Comparison of ENCODE assay signal across 9 mouse cellular contexts in the genomic region with DNA sequence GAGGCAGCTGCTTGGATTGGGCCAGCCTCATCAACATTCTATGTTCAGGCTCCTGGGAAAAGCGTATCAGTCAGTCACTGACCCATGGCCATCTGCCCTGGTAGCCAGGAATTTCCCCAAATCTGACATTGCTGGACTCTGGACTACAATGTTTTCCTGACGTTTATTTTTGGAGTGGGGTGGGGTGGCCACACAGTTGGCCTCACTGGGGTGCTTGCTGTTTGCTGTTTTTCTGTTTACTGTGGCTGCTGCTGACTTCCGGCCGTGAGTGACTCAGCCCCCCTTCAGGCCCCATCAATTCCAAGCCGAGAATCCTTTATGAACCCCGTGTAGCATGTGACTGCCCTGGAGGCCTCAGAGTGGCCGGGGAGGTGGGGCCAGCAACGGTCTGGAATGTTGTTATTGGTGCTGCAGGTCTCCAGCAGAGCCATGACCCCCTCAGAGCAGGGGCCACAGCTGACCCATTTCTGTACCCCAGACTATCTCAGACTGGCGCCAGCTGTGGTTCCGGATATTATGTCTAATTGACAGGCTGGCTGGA. TPM values are rescaled to one million over a fixed set of nuclear protein-coding genes. Genes with fewer than 3 reads are reported as not detected.
DNase-seq lines count a peak whose midpoint lies in the region; ATAC-seq and TF ChIP-seq lines count a peak whose summit lies in the region.
"Had no signal": no experiment of that assay in that cellular context is flagged by ENCODE, and none has a peak within 500 bp of the region (broad histone marks: within the 10 kb centered on the region; RNA-seq: fewer than 3 reads in every experiment).

No protein-coding gene starts in this region.

- 28% methylated on average over 10 of the region's 10 CpGs for whole genome bisulfite sequencing in heart, postnatal 0 days
- WGBS in limb, embryonic 13.5 days = 28% methylated on average over 10 of the region's 10 CpGs
- WGBS in small intestine, adult 2 months = 34% methylated on average over 10 of the region's 10 CpGs

- no peaks in the 10 kb centered on the region for H3K36me3 ChIP-seq in heart, postnatal 0 days (replicated peaks; ENCODE audit: control insufficient read depth, insufficient read depth, low read length)
- no peaks in the 10 kb centered on the region for H3K36me3 ChIP-seq in limb, embryonic 13.5 days
- no peaks in the 10 kb centered on the region for H3K36me3 ChIP-seq in small intestine, adult 2 months (ENCODE audit: control insufficient read depth, insufficient read depth, low read length)

- peak overlapping the region; percentile 66 for H3K27ac ChIP-seq in heart, postnatal 0 days (ENCODE audit: low read depth)
- no peak overlapping the region for H3K27ac ChIP-seq in limb, embryonic 13.5 days
- H3K27ac ChIP-seq in small intestine, adult 2 months (ENCODE audit: insufficient read depth, low read depth, low read length) = peak overlapping the region; percentile 98

- H3K4me3 ChIP-seq in heart, postnatal 0 days (ENCODE audit: low read depth, low read length) = no peak overlapping the region
- H3K4me3 ChIP-seq in limb, embryonic 13.5 days = no peak overlapping the region
- no peak overlapping the region for H3K4me3 ChIP-seq in small intestine, adult 2 months (ENCODE audit: low read depth, low read length)

- H3K9me3 ChIP-seq in heart, postnatal 0 days (replicated peaks; ENCODE audit: control insufficient read depth, low read length) = no peaks in the 10 kb centered on the region
- no peaks in the 10 kb centered on the region for H3K9me3 ChIP-seq in limb, embryonic 13.5 days

- no peak for ATAC-seq in CD4-positive, CD25-positive, alpha-beta regulatory T cell, adult 4 months
- peak; percentile 54 for ATAC-seq in heart, postnatal 0 days (ENCODE audit: insufficient read depth, low read depth)
- ATAC-seq in limb, embryonic 13.5 days (ENCODE audit: low FRiP score, low read depth) = peak; percentile 28; the same call in 1 of the 2 replicates
- no peak for ATAC-seq in granulocyte monocyte progenitor cell, adult 5-6 weeks (replicated peaks; ENCODE audit: poor library complexity, severe bottlenecking)

- intact Hi-C loops in gastrocnemius, postnatal 36 days (cut with DNase I) = no loop called here

- H3K27me3 ChIP-seq in heart, postnatal 0 days (ENCODE audit: control insufficient read depth, insufficient read depth, low read length) = no peaks in the 10 kb centered on the region
- H3K27me3 ChIP-seq in limb, embryonic 13.5 days = no peaks in the 10 kb centered on the region
- no peaks in the 10 kb centered on the region for H3K27me3 ChIP-seq in small intestine, adult 2 months (ENCODE audit: control insufficient read depth, insufficient read depth, low read length)

- no peak overlapping the region for H3K9ac ChIP-seq in heart, postnatal 0 days (replicated peaks; ENCODE audit: low read depth, low read length)
- H3K9ac ChIP-seq in limb, embryonic 13.5 days = no peak overlapping the region

- no peak overlapping the region for H3K4me2 ChIP-seq in heart, postnatal 0 days (ENCODE audit: low read depth, low read length)
- H3K4me2 ChIP-seq in limb, embryonic 13.5 days (replicated peaks) = peak overlapping the region; percentile 19

- TF ChIP-seq POLR2A in small intestine, adult 2 months (IDR thresholded peaks at IDR 0.05; ENCODE audit: low read depth, low read length) = no peak

- peak; percentile 8 for DNase-seq in CD4-positive, CD25-positive, alpha-beta regulatory T cell, adult 2 months (ENCODE audit: low read depth, low spot score)
- peak; percentile 88 for DNase-seq in adipocyte (ENCODE audit: low spot score)
- DNase-seq in heart, postnatal 0 days (ENCODE audit: low spot score) = peak; percentile 19
- DNase-seq in gastrocnemius, postnatal 36 days = no peak

- TF ChIP-seq EP300 in heart, postnatal 0 days (IDR thresholded peaks at IDR 0.05; ENCODE audit: low read depth) = no peak

- no peak for TF ChIP-seq CTCF in heart, postnatal 0 days (IDR thresholded peaks at IDR 0.05; ENCODE audit: low read depth)
- TF ChIP-seq CTCF in small intestine, adult 2 months (IDR thresholded peaks at IDR 0.05; ENCODE audit: extremely low read depth, insufficient read length, insufficient replicate concordance, low read depth, low read length) = peak; percentile 47; the same call in 1 of the 2 replicates

- H3K4me1 ChIP-seq in heart, postnatal 0 days (ENCODE audit: control insufficient read depth, insufficient read depth) = peaks cover 24% of the 10 kb centered on the region; the same call in 1 of the 2 replicates
- H3K4me1 ChIP-seq in limb, embryonic 13.5 days = peaks cover 45% of the 10 kb centered on the region
- H3K4me1 ChIP-seq in small intestine, adult 2 months (ENCODE audit: control insufficient read depth, insufficient read depth, insufficient read length, low read length) = peaks cover 17% of the 10 kb centered on the region

RNA-seq across cellular contexts. Expression of gene Rhod, which starts 2.5 kb away (rescaled TPM):
- polyA plus RNA-seq in CD4-positive, CD25-positive, alpha-beta regulatory T cell, adult 4 months (2017; shearing (Covaris generic)) = 1 to 10 TPM; 2.6 to 3.2 TPM
- total RNA-seq in heart, postnatal 0 days (2014; rRNA removed; ENCODE audit: low replicate concordance) = 24.3 and 35.0 TPM in 2 replicates
- 16.0 and 18.4 TPM in 2 replicates for polyA plus RNA-seq in heart, postnatal 0 days (2015; fragmentation: Nextera tagmentation; extraction: Ambion mirVana)
- 51.2 and 53.9 TPM in 2 replicates for polyA plus RNA-seq in limb, embryonic 13.5 days (2015; fragmentation: Nextera tagmentation; extraction: Ambion mirVana)
- polyA plus RNA-seq in small intestine, adult 2 months (2012; rRNA removed) = 56.0 and 168 TPM in 2 replicates
- under 1 TPM; 0.39 to 0.69 TPM for total RNA-seq in gastrocnemius, postnatal 36 days (2021)
- total RNA-seq in granulocyte monocyte progenitor cell, adult 5-6 weeks (2014; fragmentation: Nextera tagmentation) = 0.28 TPM in 1 of 2 replicates, not detected in the other
- total RNA-seq in granulocyte monocyte progenitor cell, adult 5-6 weeks (2017) = not detected in 2 replicates

RNA-seq across cellular contexts. Expression of gene Syt12, which starts 35.6 kb away (rescaled TPM):
- not detected for polyA plus RNA-seq in CD4-positive, CD25-positive, alpha-beta regulatory T cell, adult 4 months (2017; shearing (Covaris generic))
- 2.8 TPM in 2 replicates for total RNA-seq in heart, postnatal 0 days (2014; rRNA removed; ENCODE audit: low replicate concordance)
- 0.26 and 0.46 TPM in 2 replicates for polyA plus RNA-seq in heart, postnatal 0 days (2015; fragmentation: Nextera tagmentation; extraction: Ambion mirVana)
- polyA plus RNA-seq in limb, embryonic 13.5 days (2015; fragmentation: Nextera tagmentation; extraction: Ambion mirVana) = 0.69 and 1.1 TPM in 2 replicates
- polyA plus RNA-seq in small intestine, adult 2 months (2012; rRNA removed) = 9.3 and 41.8 TPM in 2 replicates
- 1 to 10 TPM; 8.5 to 8.6 TPM for total RNA-seq in gastrocnemius, postnatal 36 days (2021)
- total RNA-seq in granulocyte monocyte progenitor cell, adult 5-6 weeks (2014; fragmentation: Nextera tagmentation) = not detected in 2 replicates
- total RNA-seq in granulocyte monocyte progenitor cell, adult 5-6 weeks (2017) = not detected in 2 replicates

RNA-seq across cellular contexts. Expression of gene Kdm2a, which starts 43.6 kb away (rescaled TPM):
- 10 to 100 TPM; 90.1 to 95.4 TPM for polyA plus RNA-seq in CD4-positive, CD25-positive, alpha-beta regulatory T cell, adult 4 months (2017; shearing (Covaris generic))
- 55.0 and 65.3 TPM in 2 replicates for total RNA-seq in heart, postnatal 0 days (2014; rRNA removed; ENCODE audit: low replicate concordance)
- polyA plus RNA-seq in heart, postnatal 0 days (2015; fragmentation: Nextera tagmentation; extraction: Ambion mirVana) = 15.4 and 15.7 TPM in 2 replicates
- 53.9 TPM in 2 replicates for polyA plus RNA-seq in limb, embryonic 13.5 days (2015; fragmentation: Nextera tagmentation; extraction: Ambion mirVana)
- 37.8 and 100 TPM in 2 replicates for polyA plus RNA-seq in small intestine, adult 2 months (2012; rRNA removed)
- total RNA-seq in gastrocnemius, postnatal 36 days (2021) = 10 to 100 TPM; 26.5 to 32.2 TPM
- 62.9 and 96.0 TPM in 2 replicates for total RNA-seq in granulocyte monocyte progenitor cell, adult 5-6 weeks (2014; fragmentation: Nextera tagmentation)
- 46.5 and 61.7 TPM in 2 replicates for total RNA-seq in granulocyte monocyte progenitor cell, adult 5-6 weeks (2017)

RNA-seq across cellular contexts. Expression of gene 2010003K11Rik, which starts 56.7 kb away (rescaled TPM):
- not detected for polyA plus RNA-seq in CD4-positive, CD25-positive, alpha-beta regulatory T cell, adult 4 months (2017; shearing (Covaris generic))
- total RNA-seq in heart, postnatal 0 days (2014; rRNA removed; ENCODE audit: low replicate concordance) = not detected in 2 replicates
- not detected in 2 replicates for polyA plus RNA-seq in heart, postnatal 0 days (2015; fragmentation: Nextera tagmentation; extraction: Ambion mirVana)
- polyA plus RNA-seq in limb, embryonic 13.5 days (2015; fragmentation: Nextera tagmentation; extraction: Ambion mirVana) = not detected in 2 replicates
- 84.7 and 128 TPM in 2 replicates for polyA plus RNA-seq in small intestine, adult 2 months (2012; rRNA removed)
- not detected for total RNA-seq in gastrocnemius, postnatal 36 days (2021)
- total RNA-seq in granulocyte monocyte progenitor cell, adult 5-6 weeks (2014; fragmentation: Nextera tagmentation) = not detected in 2 replicates
- not detected in 2 replicates for total RNA-seq in granulocyte monocyte progenitor cell, adult 5-6 weeks (2017)
- polyA plus RNA-seq: cortical plate, adult 2 months had no signal

Comparison
In these comparisons a context has a peak if more than half of its experiments do, and no peak if none do; other contexts are left out.
1. DNase-seq: peak in CD4-positive, CD25-positive, alpha-beta regulatory T cell, adult 2 months (single experiment), adipocyte (single experiment) and heart, postnatal 0 days (single experiment); none in gastrocnemius, postnatal 36 days (0 of 2).
2. ATAC-seq: peak in heart, postnatal 0 days (single experiment) and limb, embryonic 13.5 days (single experiment); none in CD4-positive, CD25-positive, alpha-beta regulatory T cell, adult 4 months (single experiment) and granulocyte monocyte progenitor cell, adult 5-6 weeks (single experiment).